Mouse (Mus musculus) cerebellum, adult 11 months (tissue): ENCODE results near the gene 9030025P20Rik.
"Not testable (repeated sequence)": the region's sequence is repeated elsewhere in the genome, so short reads cannot be mapped to it uniquely, and the experiment has no call there.

ENCODE experiments used
- DNase-seq: peaks from one replicate; pipeline ENCODE4 v3.0.0; 2022

Gene 9030025P20Rik

GRCm38 (mm10) chr17:14992522-14993138, 14.4 kb downstream of the 9030025P20Rik start:
- not testable (repeated sequence) for DNase-seq

DNA sequence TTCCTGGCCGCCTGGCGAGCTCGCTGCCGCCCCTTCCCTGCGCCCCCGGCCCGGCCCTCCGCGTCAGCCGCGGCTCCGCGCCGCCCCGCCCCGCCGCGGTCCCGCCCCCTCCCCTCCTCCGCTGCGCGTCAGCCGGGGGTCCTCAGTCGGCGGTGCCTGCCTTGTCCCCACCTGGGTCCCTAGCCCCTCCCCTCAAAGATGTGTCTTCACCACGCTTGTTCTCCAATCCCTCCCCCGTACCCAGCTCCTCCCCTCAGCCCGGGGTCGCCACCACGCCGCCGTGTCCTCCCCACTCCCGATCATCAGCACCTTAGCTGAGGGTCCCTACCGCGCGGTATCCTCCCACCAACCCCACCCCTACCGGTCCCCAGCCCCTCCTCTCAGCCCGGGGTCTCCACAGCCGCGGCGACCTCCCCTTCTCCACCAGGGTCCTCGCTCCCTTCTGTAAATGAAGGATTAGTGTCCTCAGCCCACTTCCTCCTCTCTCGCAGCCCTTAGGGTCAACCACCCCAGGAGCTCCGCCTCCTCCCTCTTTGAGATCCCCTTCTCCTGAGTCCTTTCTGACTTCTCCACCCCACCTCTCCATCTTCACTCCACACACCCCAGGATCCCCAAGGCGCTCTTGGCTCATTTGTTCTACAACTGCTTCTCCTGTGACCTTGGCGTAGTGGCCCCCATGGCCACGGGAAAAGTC, 15.0 kb downstream of the 9030025P20Rik start:
- not testable (repeated sequence) for DNase-seq

DNA sequence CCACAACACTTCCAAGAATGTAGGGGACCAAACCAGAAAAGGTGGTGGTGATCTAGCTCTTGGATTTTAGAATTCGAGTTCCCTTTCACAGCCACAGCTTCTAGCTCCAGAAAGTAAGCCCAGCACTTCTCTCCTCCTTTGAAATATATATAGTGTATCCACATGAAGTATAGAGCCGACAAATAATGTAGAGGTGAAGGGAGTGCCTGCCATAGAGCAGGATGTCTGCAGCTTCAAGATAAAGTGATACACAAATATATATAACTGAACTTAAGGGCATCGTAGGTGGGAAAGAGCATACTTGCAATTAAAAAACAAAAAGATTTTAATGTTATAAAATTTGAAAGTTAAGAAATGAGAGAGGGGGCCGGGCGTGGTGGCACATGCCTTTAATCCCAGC, 15.9 kb downstream of the 9030025P20Rik start:
- not testable (repeated sequence) for DNase-seq

DNA sequence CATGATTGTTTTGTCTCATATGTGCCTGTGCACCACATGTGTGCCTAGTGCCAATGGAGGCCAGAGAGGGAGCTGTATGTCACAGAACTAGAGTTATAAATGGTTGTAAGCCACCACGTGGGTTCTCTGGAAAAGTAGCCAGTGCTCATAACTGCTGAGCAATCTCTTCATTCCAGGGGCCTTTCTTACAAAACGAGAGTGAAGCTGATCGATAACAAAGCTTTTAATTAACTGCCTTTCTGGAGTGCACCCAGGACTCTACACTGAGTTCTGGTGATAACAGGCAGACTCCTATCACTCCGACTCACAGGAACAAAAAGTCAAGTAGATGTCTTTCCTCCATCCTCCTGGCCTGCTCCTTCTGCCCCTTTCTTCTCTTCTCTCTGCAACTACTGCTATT, 21.8 kb downstream of the 9030025P20Rik start:
- DNase-seq = not testable (repeated sequence)

- DNase-seq = not testable (repeated sequence)
Observed at GRCm38 (mm10) chr17:15009088-15009487, 30.8 kb downstream of the 9030025P20Rik start.

DNA sequence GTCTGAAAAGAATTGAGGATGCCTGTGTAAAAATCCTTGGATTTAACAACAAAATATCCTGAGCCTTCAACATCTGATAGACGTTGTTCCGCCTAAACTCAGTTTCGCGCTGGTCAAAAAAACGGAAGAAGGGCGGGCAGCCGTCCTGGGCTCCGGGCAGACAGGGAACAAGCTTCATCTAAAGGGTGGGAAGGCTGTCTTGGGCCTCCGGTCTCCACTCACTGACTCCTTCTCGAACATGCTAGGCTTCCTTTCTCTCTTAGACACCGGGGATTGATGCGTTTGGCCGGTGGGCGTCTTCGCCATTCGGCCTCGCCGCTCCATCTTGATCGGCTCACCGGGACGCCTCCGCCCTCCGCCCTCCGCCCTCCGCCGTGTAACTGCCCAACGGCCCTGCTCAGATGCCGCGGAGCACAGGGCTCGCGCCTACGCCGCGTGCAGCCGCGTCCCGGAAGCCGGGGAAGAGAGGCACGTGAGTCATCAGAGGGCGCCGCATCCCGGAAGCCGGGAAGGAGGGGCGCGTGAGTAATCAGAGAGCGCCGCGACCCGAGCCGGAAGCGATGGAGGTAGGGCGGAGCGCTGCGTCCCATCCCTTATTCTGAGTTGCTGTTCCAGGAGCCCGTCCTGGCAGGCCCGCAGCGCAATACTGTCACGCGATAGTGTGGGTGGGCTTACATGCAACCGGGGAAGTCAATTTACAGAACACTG, 31.6 kb downstream of the 9030025P20Rik start, which contains the start of gene Gm3435:
TSS of gene Gm3435 (plus strand) at position 471 of the 708 bp plus-strand sequence.
- DNase-seq = not testable (repeated sequence)

DNA sequence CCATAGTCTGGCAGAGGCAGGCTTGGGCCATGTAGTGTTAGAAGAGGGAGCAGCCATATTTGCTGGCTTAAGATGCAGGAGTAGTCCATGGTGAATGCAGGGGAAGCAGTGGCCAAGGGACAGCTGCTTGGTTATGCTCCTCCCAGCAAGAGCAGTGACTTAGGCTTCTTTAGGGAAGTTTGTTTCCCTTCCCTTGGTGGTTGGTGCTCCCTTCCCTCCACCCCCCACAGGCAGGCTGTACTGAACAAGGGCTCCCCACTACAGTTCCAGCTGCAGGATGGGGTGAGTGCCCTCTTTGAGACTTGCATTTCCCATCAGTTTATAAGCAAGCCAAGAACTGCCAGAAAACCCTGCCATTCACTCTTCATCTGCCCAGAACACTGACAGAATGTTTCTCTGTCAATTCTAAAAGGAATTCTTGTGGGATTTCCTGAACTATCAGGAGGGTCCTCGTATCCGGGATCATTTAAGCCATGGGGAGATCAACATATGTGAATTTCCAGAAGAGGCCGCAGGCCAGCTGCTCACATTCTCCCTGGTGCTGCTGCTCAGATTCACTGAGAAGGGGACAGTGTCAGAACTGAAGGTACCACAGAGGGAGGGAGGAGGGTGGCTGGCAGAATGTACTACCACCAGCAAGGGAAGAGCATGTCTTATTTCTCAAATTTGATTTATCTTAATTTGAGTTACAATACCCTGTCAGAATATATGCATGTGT, 43.4 kb downstream of the 9030025P20Rik start:
- DNase-seq = not testable (repeated sequence)

GRCm38 (mm10) chr17:15023878-15024492, 45.7 kb downstream of the 9030025P20Rik start:
- DNase-seq = not testable (repeated sequence)

GRCm38 (mm10) chr17:15024502-15025193, 46.4 kb downstream of the 9030025P20Rik start:
- DNase-seq = not testable (repeated sequence)

DNA sequence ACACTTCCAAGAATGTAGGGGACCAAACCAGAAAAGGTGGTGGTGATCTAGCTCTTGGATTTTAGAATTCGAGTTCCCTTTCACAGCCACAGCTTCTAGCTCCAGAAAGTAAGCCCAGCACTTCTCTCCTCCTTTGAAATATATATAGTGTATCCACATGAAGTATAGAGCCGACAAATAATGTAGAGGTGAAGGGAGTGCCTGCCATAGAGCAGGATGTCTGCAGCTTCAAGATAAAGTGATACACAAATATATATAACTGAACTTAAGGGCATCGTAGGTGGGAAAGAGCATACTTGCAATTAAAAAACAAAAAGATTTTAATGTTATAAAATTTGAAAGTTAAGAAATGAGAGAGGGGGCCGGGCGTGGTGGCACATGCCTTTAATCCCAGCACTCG, 47.2 kb downstream of the 9030025P20Rik start:
- not testable (repeated sequence) for DNase-seq

GRCm38 (mm10) chr17:15031414-15031813, 53.1 kb downstream of the 9030025P20Rik start:
- not testable (repeated sequence) for DNase-seq

- DNase-seq = not testable (repeated sequence)
Observed at GRCm38 (mm10) chr17:15040455-15040854, 62.2 kb downstream of the 9030025P20Rik start.
